ENCODE assay signal across 23 mouse cellular contexts in genomic region chr3:90272170-90272569, GRCm38 (mm10).
"Had no signal": no experiment of that assay in that cellular context is flagged by ENCODE, and none has a peak within 500 bp of the region (broad histone marks: within the 10 kb centered on the region; RNA-seq: fewer than 3 reads in every experiment).

No protein-coding gene starts in this region.

- H3K27ac ChIP-seq: layer of hippocampus, adult 2 months; limb, embryonic 12.5 days; limb, embryonic 15.5 days; liver, embryonic 14.5 days; midbrain, embryonic 12.5 days; midbrain, embryonic 15.5 days; neural tube, embryonic 13.5 days; stomach, embryonic 15.5 days had no signal

- H3K9me3 ChIP-seq: limb, embryonic 12.5 days; limb, embryonic 15.5 days; midbrain, embryonic 12.5 days; midbrain, embryonic 15.5 days; neural tube, embryonic 13.5 days; stomach, embryonic 15.5 days had no signal

- DNase-seq: kidney, adult 11 months; kidney, adult 9 months; kidney, postnatal 14 days; layer of hippocampus, adult 9-11 months; liver, postnatal 0 days; lung, embryonic 14.5 days; lung, postnatal 10 days; lung, postnatal 4 days; retina, postnatal 1 day; right cerebral cortex, postnatal 25 days; spleen, adult 18-20 months; thymus, adult 2 months; thymus, postnatal 14 days; thymus, postnatal 4 days had no signal

- H3K9ac ChIP-seq: limb, embryonic 12.5 days; limb, embryonic 15.5 days; liver, embryonic 14.5 days; liver, postnatal 0 days; lung, embryonic 14.5 days; midbrain, embryonic 12.5 days; midbrain, embryonic 15.5 days; neural tube, embryonic 13.5 days; stomach, embryonic 15.5 days had no signal

- H3K27me3 ChIP-seq: limb, embryonic 12.5 days; limb, embryonic 15.5 days; midbrain, embryonic 12.5 days; midbrain, embryonic 15.5 days; neural tube, embryonic 13.5 days; stomach, embryonic 15.5 days had no signal

- H3K4me3 ChIP-seq: layer of hippocampus, adult 2 months; limb, embryonic 12.5 days; limb, embryonic 15.5 days; midbrain, embryonic 12.5 days; midbrain, embryonic 15.5 days; neural tube, embryonic 13.5 days; stomach, embryonic 15.5 days had no signal

- ATAC-seq: liver, postnatal 0 days; midbrain, embryonic 15.5 days had no signal

- H3K4me2 ChIP-seq: limb, embryonic 12.5 days; limb, embryonic 15.5 days; liver, embryonic 11.5 days; lung, embryonic 14.5 days; midbrain, embryonic 12.5 days; midbrain, embryonic 15.5 days; neural tube, embryonic 13.5 days; stomach, embryonic 15.5 days had no signal

- H3K4me1 ChIP-seq: limb, embryonic 12.5 days; limb, embryonic 15.5 days; midbrain, embryonic 12.5 days; midbrain, embryonic 15.5 days; neural tube, embryonic 13.5 days; stomach, embryonic 15.5 days had no signal
